Mouse (Mus musculus) heart, adult 9 months (tissue): Measurements from ENCODE around the gene Tmem33.

ENCODE experiments used
- DNase-seq, 2 experiments: peaks; one replicate each; pipeline ENCODE4 v3.0.0; 2022; ENCODE audit warnings: low spot score in 2 of 2

Tmem33 gene

GRCm38 (mm10) chr5:67260531-67261371 lies at the start of gene Tmem33:
TSS of gene Tmem33 (plus strand) at chr5:67260565.
- DNase-seq: peak; percentile 94 to 96

GRCm38 (mm10) chr5:67213168-67213567 lies 47.2 kb upstream of the Tmem33 start:
- no peak for DNase-seq

DNA sequence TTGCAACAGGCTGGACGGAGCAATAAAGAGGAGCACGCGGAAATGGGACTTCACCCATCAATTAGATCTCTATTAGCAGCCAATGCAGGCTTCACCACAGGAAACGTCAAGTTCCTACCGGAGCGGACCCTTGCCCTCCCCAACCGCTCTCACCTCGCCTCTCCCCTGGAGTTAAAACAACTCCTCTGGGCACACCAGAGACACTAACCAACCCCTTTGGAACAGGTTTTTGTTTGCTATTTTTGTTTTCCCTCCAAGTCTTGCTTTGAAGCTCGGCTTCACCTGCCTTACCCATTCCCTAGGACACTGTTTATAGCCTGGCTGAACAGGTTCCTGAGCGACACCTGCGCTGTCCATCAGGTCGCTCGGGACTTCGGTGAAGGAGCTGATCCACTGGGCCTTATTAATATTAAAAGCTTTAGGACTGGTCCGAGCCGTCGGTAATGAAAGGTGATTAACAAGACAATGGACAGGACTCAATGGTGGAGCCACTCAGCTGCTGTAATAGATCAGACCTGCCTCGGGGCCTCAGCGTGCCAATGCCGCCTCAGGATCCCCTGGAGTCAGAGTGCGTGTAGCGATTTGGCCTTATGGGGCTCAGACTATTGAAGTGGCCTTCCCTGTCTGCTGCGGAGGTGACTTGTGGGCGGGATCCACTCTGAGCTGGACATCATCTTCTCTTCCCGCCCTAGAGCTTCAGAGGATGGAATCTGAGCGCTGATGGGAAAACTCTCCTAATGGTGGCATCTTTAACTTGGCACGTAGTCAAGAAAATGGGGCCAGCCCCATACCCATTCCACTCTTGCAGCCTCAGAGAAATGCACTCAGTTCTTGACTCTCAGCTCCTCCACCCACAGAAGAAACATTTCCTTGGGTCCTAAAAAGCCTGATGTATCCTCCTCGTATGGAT lies 45.0 kb upstream of the Tmem33 start:
- no peak for DNase-seq

GRCm38 (mm10) chr5:67216031-67216778 lies 44.2 kb upstream of the Tmem33 start:
- no peak for DNase-seq

DNA sequence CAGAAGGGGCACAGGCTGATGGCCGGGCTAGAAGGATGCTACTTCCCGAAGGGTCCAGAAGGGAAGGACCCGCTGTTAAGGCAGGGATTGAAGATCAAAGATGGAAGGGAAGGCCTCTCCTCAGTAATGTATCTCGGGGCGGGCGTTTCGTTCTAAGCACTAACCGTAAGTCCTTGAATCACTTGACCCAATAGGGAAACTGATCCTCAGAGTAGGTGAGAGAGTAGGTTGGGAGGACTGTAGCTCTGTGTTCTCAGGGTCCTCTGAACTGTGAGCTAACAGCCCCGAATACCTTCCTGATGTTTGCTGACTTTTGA lies 43.6 kb upstream of the Tmem33 start:
- DNase-seq: no peak

DNA sequence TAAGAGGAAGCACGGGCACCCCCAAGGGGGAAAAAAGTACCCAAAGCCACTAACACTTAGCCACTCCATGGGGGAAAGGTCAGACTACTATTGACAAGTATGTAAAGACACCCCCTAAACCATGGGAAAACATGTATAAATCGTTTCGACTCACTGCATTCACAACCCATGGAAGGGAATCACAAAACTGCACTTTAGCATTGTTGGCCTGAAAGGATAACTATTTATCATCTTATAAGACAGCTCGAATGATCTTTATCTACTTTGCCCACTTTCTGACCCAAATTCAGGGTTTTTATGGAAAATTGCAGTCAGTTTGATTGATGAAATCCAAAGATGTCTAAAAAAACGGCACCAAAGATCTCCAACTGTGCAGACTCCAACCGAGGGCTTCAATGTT lies 38.5 kb upstream of the Tmem33 start:
- no peak for DNase-seq

DNA sequence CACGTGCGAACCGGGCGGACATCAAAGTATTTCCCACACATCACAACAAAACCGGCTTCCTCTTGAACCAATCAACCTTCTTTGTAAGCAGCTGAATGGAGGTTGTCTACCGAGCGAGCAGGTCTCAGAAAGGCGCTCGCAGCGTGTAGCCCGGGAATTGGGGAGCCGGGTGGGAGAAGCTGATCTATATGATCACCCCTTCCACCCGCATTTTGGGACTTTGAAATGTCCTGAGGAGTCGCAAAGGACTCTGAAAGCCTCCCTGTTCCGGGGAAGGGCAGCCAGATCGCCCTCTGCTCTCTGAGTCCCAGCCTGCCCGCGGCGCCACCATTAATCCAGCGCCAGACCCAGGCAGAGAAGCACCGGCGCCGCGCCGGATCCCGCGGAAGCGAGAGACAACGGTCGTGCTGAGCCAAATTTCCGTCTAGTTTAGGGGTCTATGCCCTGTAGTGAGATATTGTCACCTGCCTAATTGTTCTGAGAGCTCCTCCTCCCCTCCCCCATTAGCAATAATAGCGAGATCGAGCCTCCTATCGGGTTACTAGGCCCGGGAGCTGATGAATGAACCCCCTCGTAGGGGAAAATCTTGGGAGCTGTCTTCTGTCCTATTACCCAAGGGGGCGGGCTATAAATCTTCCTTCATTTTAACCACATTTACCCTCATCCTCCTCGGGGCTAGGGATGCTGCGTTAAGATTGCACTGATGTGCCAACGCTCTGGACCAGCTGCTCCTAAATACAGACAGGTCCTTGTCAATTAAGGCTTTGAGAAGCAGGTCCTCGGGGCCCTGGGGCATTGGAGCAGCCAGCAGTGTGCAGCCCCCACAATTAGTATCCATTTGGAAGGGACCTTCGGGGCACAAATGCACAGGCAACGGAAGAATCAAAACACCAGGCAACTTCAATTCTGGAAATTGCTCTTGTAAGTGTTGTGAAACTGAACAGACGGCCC lies 37.6 kb upstream of the Tmem33 start:
- peak in 1 of 2 experiments; percentile 5 for DNase-seq

- no peak for DNase-seq
These were observed 36.8 kb upstream of the Tmem33 start for GRCm38 (mm10) chr5:67223391-67224121.

DNA sequence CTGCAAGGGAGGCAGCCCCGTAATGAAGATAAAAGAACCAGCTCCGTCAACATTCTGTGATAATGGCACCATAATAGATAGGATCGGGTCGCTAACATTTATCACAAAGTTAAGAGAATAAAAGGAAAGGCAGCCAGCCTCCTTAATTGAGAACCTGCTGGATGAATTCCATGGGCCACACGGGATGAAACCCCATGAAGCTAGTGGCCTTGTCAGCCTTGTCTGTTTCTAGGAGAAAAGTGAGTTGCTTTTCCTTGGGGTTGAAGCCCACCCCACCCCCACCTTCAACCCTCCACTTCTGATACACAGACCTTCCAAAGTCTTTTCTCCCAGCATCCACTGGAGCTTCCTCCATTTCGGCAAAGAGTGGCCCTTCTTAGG lies 36.3 kb upstream of the Tmem33 start:
- DNase-seq: no peak

GRCm38 (mm10) chr5:67225758-67226157 lies 34.6 kb upstream of the Tmem33 start:
- no peak for DNase-seq

DNA sequence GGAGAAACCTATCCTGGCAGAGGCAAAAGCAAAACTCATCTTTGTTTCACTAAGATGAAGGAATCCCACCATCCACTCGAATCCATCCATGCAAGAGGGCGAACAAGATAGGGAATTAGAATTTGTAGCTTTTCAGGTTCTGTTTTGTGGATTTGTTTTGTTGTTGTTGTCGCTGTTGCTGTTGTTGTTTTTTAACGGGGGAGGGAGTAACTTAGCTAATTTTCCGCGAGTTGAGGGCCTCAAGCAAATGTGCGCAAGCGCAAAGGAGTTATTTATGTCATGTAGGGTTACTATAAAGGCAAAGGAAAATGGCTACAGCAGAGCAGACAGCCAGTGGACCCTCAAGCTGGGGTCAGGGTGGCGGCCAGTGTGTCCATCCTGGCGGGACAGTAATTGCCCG lies 33.1 kb upstream of the Tmem33 start:
- no peak for DNase-seq

GRCm38 (mm10) chr5:67227682-67228444 lies 32.5 kb upstream of the Tmem33 start:
- DNase-seq: no peak

- DNase-seq: no peak
These were observed 25.7 kb upstream of the Tmem33 start for GRCm38 (mm10) chr5:67234682-67235081.

GRCm38 (mm10) chr5:67235462-67235861 lies 24.9 kb upstream of the Tmem33 start:
- no peak for DNase-seq

DNA sequence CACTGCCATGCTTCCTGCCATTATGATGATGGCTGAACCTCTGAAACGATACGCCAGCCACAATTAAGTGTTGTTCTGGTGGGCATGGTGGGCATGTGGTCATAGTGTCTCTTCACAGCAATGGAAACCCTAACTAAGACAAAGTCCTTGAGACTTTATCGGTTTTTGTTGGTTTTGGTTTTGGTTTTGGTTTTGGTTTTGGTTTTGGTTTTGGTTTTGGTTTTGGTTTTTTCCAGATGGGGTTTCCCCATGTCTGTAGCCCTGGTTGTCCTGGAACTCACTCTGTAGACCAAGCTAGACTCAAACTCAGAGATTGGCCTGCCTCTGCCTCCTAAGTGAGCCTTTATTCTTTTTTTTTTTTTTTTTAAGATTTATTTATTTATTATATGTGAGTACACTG lies 23.8 kb upstream of the Tmem33 start:
- no peak for DNase-seq

- no peak for DNase-seq
These were observed 22.1 kb upstream of the Tmem33 start for GRCm38 (mm10) chr5:67238303-67238702.

DNA sequence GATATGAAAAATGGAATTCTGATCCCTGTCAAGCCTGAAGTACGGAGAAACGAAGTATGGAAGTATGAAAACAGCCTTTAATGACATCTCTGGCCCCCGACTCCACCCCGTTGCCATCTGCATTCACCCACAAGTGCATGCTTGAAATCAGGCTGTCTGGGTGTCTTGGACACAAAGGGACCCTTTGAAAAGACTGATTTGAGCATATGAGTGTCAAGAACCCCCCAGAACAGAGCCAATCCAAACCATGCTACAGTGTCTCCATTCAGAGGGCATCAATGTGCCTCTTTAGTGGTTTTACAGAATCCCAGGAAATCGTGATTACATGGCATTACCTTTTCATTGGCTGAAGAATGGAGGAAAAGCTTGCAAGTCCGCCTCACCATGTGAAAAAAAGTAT lies 18.7 kb upstream of the Tmem33 start:
- no peak for DNase-seq

- DNase-seq: no peak
These were observed 17.1 kb upstream of the Tmem33 start for GRCm38 (mm10) chr5:67243231-67243630.

DNA sequence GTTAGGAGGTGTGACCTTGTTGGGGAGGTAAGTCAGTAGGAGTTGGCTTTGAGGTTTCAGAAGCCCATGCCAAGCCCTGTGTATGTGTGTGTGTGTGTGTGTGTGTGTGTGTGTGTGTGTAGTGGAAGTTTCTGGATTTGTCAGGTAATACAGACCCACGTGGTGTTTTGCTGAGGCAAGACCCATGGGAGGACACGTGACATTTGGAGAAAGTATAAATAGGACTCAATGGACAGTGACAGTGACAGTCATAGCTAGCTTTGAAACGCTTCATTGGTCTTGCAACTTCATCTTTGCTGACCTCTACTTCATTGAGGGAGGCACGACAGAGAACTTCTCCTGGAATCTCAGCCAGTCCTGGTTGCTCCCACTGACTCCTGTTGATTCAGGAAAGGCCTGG lies 8.1 kb upstream of the Tmem33 start:
- no peak for DNase-seq

DNA sequence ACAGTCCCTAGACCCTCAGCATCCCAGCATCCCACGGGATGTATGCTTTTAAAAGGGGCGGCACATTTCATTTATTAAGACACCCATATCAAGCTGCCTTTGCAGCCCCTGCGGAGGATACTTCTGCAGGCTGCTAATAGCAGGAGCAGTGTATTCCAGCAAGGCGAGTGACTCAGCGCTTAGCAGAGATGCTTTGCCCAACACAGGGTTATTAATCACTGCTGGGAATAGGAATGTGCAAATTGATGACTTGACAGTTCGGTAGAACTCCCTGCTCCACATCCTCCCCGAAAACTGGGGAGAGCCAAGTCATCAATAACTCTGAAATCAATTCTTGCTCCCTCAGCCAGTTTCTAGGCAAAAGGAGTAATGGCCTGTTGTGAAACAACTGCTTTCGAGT lies 4.7 kb upstream of the Tmem33 start:
- DNase-seq: no peak
